Mouse (Mus musculus): ENCODE results near the gene Ifna2. TPM values are rescaled to one million over a fixed set of nuclear protein-coding genes. Genes with fewer than 3 reads are reported as not detected.

Gene Ifna2
- not detected in 2 replicates for polyA plus RNA-seq (2015; fragmentation: Nextera tagmentation; extraction: Ambion mirVana)

DNA sequence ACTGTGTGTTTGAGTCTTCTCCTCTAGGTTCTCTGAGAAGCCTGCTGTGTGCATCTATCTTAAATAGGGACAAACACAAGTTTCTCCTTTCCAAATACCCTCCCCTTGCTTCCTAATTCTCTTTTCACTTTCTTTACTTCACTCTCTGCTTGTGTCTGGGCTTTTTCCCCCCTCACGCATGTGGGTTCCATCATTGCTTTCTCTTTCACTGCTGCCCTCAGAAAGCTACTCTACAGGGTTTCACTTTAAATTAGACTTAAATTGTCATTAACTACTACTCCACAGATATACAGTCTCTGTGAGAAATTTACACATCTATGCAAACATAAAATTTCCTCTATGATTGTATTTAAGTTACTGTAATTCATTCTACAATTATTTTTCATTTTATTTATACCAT lies at the start of gene Ifna2:
Ifna2 (minus strand) TSS at position 101 of the 400 bp plus-strand sequence.
- Histone ChIP-seq H3K27ac (ENCODE audit: low read length) (no peak within 1 kb of the TSS), H3K4me2 (ENCODE audit: low read depth, low read length) (no peak within 1 kb of the TSS), H3K9me3 (replicated peaks; ENCODE audit: control insufficient read depth, low read length) (no peaks in the 10 kb centered on the region), H3K4me3 (ENCODE audit: low read depth, low read length) (no peak within 1 kb of the TSS), H3K36me3 (ENCODE audit: control insufficient read depth, insufficient read depth) (no peaks in the 10 kb centered on the region), H3K27me3 (ENCODE audit: control insufficient read depth, insufficient read depth, low read depth, low read length) (no peaks in the 10 kb centered on the region), H3K9ac (ENCODE audit: low read depth, low read length) (no peak within 1 kb of the TSS), H3K4me1 (ENCODE audit: control insufficient read depth, low read depth, low read length) (no peaks in the 10 kb centered on the region)
- 77% methylated on average over 1 of the region's 1 CpGs for WGBS (ENCODE audit: insufficient replicate concordance)
- no peak for ATAC-seq (ENCODE audit: low read depth)

DNA sequence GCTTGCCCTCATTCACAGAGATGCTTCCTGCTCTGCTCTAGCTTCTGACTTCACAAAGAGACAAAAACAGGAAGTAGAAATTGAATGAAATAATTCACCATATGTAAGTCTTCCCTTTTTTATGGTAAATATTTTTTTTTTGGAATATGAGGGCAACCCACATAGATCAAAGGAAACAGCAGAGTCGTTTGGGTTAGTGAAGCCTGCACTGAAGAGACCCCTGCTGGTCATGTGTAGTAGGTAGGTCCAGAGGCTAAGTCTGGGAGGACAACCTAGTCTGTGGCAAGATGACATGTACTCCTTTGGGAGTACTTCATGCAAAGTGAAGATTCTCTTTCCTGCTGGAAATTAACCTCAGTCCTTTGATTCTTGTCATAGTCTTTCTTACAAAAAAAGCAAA lies 43.6 kb upstream of the Ifna2 start:
- Histone ChIP-seq H3K9me3 (replicated peaks; ENCODE audit: control insufficient read depth, low read length) (no peaks in the 10 kb centered on the region), H3K9ac (ENCODE audit: low read depth, low read length) (no peak overlapping the region), H3K4me2 (ENCODE audit: low read depth, low read length) (no peak overlapping the region), H3K4me1 (ENCODE audit: control insufficient read depth, low read depth, low read length) (no peaks in the 10 kb centered on the region; the same call in 1 of the 2 replicates), H3K4me3 (ENCODE audit: low read depth, low read length) (no peak overlapping the region), H3K27me3 (ENCODE audit: control insufficient read depth, insufficient read depth, low read depth, low read length) (no peaks in the 10 kb centered on the region), H3K27ac (ENCODE audit: low read length) (no peak overlapping the region), H3K36me3 (ENCODE audit: control insufficient read depth, insufficient read depth) (no peaks in the 10 kb centered on the region)
- ATAC-seq (ENCODE audit: low read depth), result no peak
- WGBS (ENCODE audit: insufficient replicate concordance), result 0% methylated on average over 1 of the region's 1 CpGs

- WGBS (ENCODE audit: insufficient replicate concordance), result 21% methylated on average over 6 of the region's 6 CpGs
- no peak for ATAC-seq (ENCODE audit: low read depth)
- H3K9me3 ChIP-seq (replicated peaks; ENCODE audit: control insufficient read depth, low read length), result no peaks in the 10 kb centered on the region
- H3K27ac ChIP-seq (ENCODE audit: low read length), result no peak overlapping the region
- H3K4me2 ChIP-seq (ENCODE audit: low read depth, low read length), result no peak overlapping the region
- no peaks in the 10 kb centered on the region for H3K36me3 ChIP-seq (ENCODE audit: control insufficient read depth, insufficient read depth)
- no peak overlapping the region for H3K9ac ChIP-seq (ENCODE audit: low read depth, low read length)
- no peaks in the 10 kb centered on the region; the same call in 1 of the 2 replicates for H3K4me1 ChIP-seq (ENCODE audit: control insufficient read depth, low read depth, low read length)
- H3K27me3 ChIP-seq (ENCODE audit: control insufficient read depth, insufficient read depth, low read depth, low read length), result no peaks in the 10 kb centered on the region
- no peak overlapping the region for H3K4me3 ChIP-seq (ENCODE audit: low read depth, low read length)
These were observed 43.0 kb upstream of the Ifna2 start for GRCm38 (mm10) chr4:88726727-88727126.

DNA sequence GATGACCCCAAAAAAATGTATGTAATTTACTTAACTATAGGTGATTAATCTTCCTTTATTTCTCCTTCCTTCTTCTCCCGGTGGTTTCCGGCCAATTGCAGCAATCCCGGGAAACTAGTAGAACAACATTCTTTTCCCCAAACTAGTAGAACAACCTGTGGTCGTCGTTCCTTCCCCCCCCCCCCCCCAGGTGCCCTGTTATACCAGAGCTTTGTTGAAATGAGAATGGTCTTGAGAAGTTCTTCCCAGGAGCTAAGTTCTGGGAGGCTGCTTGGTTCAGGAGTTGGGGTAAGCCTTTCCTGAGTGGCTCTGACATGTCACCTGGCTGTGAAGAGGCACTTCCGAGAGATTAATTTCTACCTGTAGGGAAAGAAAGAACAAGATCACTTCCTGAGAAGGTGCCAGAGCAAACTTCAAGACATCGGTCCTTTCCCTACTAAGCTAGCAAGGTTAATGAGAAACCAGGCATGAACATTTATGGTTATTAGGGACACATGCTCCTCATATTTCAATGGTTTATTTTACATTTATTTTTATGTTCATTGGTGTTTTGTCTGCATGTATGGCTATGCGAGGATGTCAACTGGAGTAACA lies 39.9 kb upstream of the Ifna2 start:
- no peaks in the 10 kb centered on the region for H3K27me3 ChIP-seq (ENCODE audit: control insufficient read depth, insufficient read depth, low read depth, low read length)
- peaks cover 15% of the 10 kb centered on the region for H3K4me1 ChIP-seq (ENCODE audit: control insufficient read depth, low read depth, low read length)
- WGBS (ENCODE audit: insufficient replicate concordance), result 64% methylated on average over 8 of the region's 8 CpGs
- H3K36me3 ChIP-seq (ENCODE audit: control insufficient read depth, insufficient read depth), result no peaks in the 10 kb centered on the region; the same call in 1 of the 2 replicates
- H3K9ac ChIP-seq (ENCODE audit: low read depth, low read length), result no peak overlapping the region
- no peak overlapping the region for H3K4me3 ChIP-seq (ENCODE audit: low read depth, low read length)
- ATAC-seq (ENCODE audit: low read depth), result no peak
- H3K27ac ChIP-seq (ENCODE audit: low read length), result no peak overlapping the region
- no peaks in the 10 kb centered on the region for H3K9me3 ChIP-seq (replicated peaks; ENCODE audit: control insufficient read depth, low read length)
- no peak overlapping the region for H3K4me2 ChIP-seq (ENCODE audit: low read depth, low read length)

GRCm38 (mm10) chr4:88721791-88722721 lies 38.3 kb upstream of the Ifna2 start, which contains the start of the genes Gm26566 and Klhl9:
Gm26566 (plus strand) TSS chr4:88721805.
Klhl9 (minus strand) TSS chr4:88722465.
- H3K4me1 ChIP-seq (ENCODE audit: control insufficient read depth, low read depth, low read length), result peaks cover 18% of the 10 kb centered on the region
- under 1% methylated on average over 82 of the region's 82 CpGs for WGBS (ENCODE audit: insufficient replicate concordance)
- no peaks in the 10 kb centered on the region; the same call in 1 of the 2 replicates for H3K36me3 ChIP-seq (ENCODE audit: control insufficient read depth, insufficient read depth)
- no peaks in the 10 kb centered on the region for H3K9me3 ChIP-seq (replicated peaks; ENCODE audit: control insufficient read depth, low read length)
- H3K27ac ChIP-seq (ENCODE audit: low read length), result peak within 1 kb of the TSS; percentile 88
- peak within 1 kb of the TSS; percentile 82 for H3K4me2 ChIP-seq (ENCODE audit: low read depth, low read length)
- peak within 1 kb of the TSS; percentile 79 for H3K4me3 ChIP-seq (ENCODE audit: low read depth, low read length)
- peak; percentile 95 for ATAC-seq (ENCODE audit: low read depth)
- peak within 1 kb of the TSS; percentile 90 for H3K9ac ChIP-seq (ENCODE audit: low read depth, low read length)
- H3K27me3 ChIP-seq (ENCODE audit: control insufficient read depth, insufficient read depth, low read depth, low read length), result no peaks in the 10 kb centered on the region

GRCm38 (mm10) chr4:88718715-88719114 lies 35.0 kb upstream of the Ifna2 start:
- Histone ChIP-seq H3K4me1 (ENCODE audit: control insufficient read depth, low read depth, low read length) (peaks cover 18% of the 10 kb centered on the region), H3K4me3 (ENCODE audit: low read depth, low read length) (peak overlapping the region; percentile 7), H3K36me3 (ENCODE audit: control insufficient read depth, insufficient read depth) (no peaks in the 10 kb centered on the region; the same call in 1 of the 2 replicates), H3K9ac (ENCODE audit: low read depth, low read length) (no peak overlapping the region), H3K27ac (ENCODE audit: low read length) (no peak overlapping the region), H3K27me3 (ENCODE audit: control insufficient read depth, insufficient read depth, low read depth, low read length) (no peaks in the 10 kb centered on the region), H3K9me3 (replicated peaks; ENCODE audit: control insufficient read depth, low read length) (no peaks in the 10 kb centered on the region), H3K4me2 (ENCODE audit: low read depth, low read length) (peak overlapping the region; percentile 47)
- ATAC-seq (ENCODE audit: low read depth), result no peak
- WGBS (ENCODE audit: insufficient replicate concordance), result 58% methylated on average over 1 of the region's 1 CpGs

DNA sequence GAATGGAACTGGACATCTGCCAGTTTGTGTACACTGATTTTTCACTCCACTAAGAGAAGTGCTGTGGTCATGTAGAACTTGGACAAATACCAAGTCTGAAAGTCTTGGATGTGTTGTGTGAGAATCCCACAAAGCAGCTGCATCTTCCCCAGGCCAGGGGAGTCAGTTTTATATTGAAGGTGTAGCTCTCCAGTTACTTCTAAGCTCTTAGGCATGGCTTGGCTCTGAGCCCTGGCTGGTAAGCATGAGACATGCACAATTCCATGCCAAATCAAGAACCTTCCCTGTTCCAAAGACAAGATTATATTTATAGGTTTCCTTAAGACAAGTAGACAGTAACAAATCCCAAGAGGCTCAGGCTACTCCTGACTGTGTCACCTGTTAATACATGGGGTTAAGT lies 31.3 kb upstream of the Ifna2 start:
- Histone ChIP-seq H3K27me3 (ENCODE audit: control insufficient read depth, insufficient read depth, low read depth, low read length) (no peaks in the 10 kb centered on the region), H3K27ac (ENCODE audit: low read length) (no peak overlapping the region), H3K36me3 (ENCODE audit: control insufficient read depth, insufficient read depth) (no peaks in the 10 kb centered on the region; the same call in 1 of the 2 replicates), H3K4me2 (ENCODE audit: low read depth, low read length) (no peak overlapping the region), H3K4me3 (ENCODE audit: low read depth, low read length) (no peak overlapping the region), H3K9ac (ENCODE audit: low read depth, low read length) (no peak overlapping the region), H3K4me1 (ENCODE audit: control insufficient read depth, low read depth, low read length) (peaks cover 3% of the 10 kb centered on the region), H3K9me3 (replicated peaks; ENCODE audit: control insufficient read depth, low read length) (no peaks in the 10 kb centered on the region)
- ATAC-seq (ENCODE audit: low read depth), result no peak

DNA sequence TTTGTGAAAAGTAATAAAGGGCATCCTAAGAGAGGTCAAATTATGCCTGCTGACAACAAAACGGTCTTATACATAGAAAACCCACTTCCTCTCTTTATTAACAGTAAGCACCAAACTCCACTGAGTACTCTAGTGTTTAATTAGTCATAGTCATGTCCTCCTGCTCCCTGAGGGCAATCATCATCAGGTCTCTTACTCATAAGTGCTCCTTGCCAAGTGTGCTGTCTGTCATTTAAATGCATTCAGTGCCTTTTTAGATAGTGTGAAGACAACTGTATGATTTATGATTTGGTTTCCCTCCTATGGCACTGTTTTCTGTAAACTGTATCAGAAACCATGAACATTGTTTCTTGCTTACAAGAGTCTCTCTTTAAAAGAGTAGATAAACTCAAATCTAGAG lies 30.6 kb upstream of the Ifna2 start:
- no peak overlapping the region for H3K4me3 ChIP-seq (ENCODE audit: low read depth, low read length)
- ATAC-seq (ENCODE audit: low read depth), result no peak

More for the DNA sequence above, 30.6 kb upstream of the Ifna2 start:
- H3K27ac ChIP-seq (ENCODE audit: low read length), result no peak overlapping the region
- H3K4me2 ChIP-seq (ENCODE audit: low read depth, low read length), result no peak overlapping the region
- H3K4me1 ChIP-seq (ENCODE audit: control insufficient read depth, low read depth, low read length), result peaks cover 2% of the 10 kb centered on the region
- H3K9me3 ChIP-seq (replicated peaks; ENCODE audit: control insufficient read depth, low read length), result no peaks in the 10 kb centered on the region
- no peak overlapping the region for H3K9ac ChIP-seq (ENCODE audit: low read depth, low read length)
- 43% methylated on average over 1 of the region's 1 CpGs for WGBS (ENCODE audit: insufficient replicate concordance)
- no peaks in the 10 kb centered on the region; the same call in 1 of the 2 replicates for H3K36me3 ChIP-seq (ENCODE audit: control insufficient read depth, insufficient read depth)
- H3K27me3 ChIP-seq (ENCODE audit: control insufficient read depth, insufficient read depth, low read depth, low read length), result no peaks in the 10 kb centered on the region

Measured in liver, embryonic 16.5 days (tissue).